Mouse (Mus musculus) G1E (cell line): ENCODE measurements at regions not wholly inside any gene's neighbourhood (a gene's known extent, or its start where the extent isn't known, plus 50 kb on each side); places are given as distances from the start of the nearest gene placed in this dataset.

Experiments
- CTCF ChIP-seq: IDR thresholded peaks from 2 replicates; pipeline ENCODE4 v1.5.1; 2012; ENCODE audit warnings: low read depth, low read length, inconsistent platforms, mixed read lengths
- GATA1 ChIP-seq: IDR thresholded peaks from 2 replicates; pipeline ENCODE4 v1.6.1; 2012; ENCODE audit warnings: borderline replicate concordance, low read length, inconsistent platforms, mixed read lengths
- GATA2 ChIP-seq: IDR thresholded peaks from 2 replicates; pipeline ENCODE4 v1.6.1; 2012; ENCODE audit warnings: low read depth, low read length, inconsistent platforms, borderline replicate concordance
- POLR2AphosphoS5 ChIP-seq: IDR thresholded peaks from 2 replicates; pipeline ENCODE4 v1.6.1; 2012; ENCODE audit warnings: low read depth, low read length, inconsistent platforms; ENCODE audit not compliant: insufficient replicate concordance

DNA sequence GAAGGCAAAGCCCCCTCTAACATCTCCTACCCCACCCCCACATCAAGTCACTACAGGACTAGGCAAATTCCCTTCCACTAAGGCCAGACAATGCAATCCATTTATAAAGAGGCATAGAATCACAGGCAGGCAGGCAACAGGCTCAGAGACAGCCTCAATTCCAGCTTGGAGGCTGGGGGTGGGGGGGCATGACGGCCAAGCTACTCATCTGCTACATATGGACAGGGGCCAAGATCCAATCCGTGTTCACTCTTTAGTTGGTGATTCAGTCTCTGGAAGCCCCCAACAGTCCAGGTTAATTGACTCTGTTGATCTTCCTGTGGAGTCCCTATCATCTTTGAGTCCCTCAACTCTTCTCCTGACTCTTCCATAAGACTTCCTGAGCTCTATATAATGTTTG, 997.2 kb upstream of the A1bg start:
- no peak for TF ChIP-seq CTCF
- TF ChIP-seq GATA1, result no peak
- TF ChIP-seq GATA2, result no peak
- TF ChIP-seq POLR2AphosphoS5, result no peak
